8 mouse cellular contexts compared by ENCODE assay signal in genomic region chr10:39731736-39732265, GRCm38 (mm10). TPM values are rescaled to one million over a fixed set of nuclear protein-coding genes. Genes with fewer than 3 reads are reported as not detected.
DNase-seq lines count a peak whose midpoint lies in the region; ATAC-seq lines count a peak whose summit lies in the region.

TSS of gene Rev3l (plus strand) at chr10:39732118.

- peak within 1 kb of the TSS; percentile 98 for H3K27ac ChIP-seq in embryonic facial prominence, embryonic 11.5 days (replicated peaks; ENCODE audit: low read depth, low read length)
- H3K27ac ChIP-seq in midbrain, embryonic 11.5 days (ENCODE audit: low read depth, low read length), result peak within 1 kb of the TSS; percentile 98

- under 1% methylated on average over 31 of the region's 64 CpGs for WGBS in embryonic facial prominence, embryonic 11.5 days
- WGBS in midbrain, embryonic 11.5 days, result under 1% methylated on average over 51 of the region's 64 CpGs

- H3K9me3 ChIP-seq in embryonic facial prominence, embryonic 11.5 days (replicated peaks; ENCODE audit: control insufficient read depth, low read length), result no peaks in the 10 kb centered on the region
- H3K9me3 ChIP-seq in midbrain, embryonic 11.5 days (ENCODE audit: control insufficient read depth, low read length), result no peaks in the 10 kb centered on the region

- peak within 1 kb of the TSS; percentile 92 for H3K9ac ChIP-seq in embryonic facial prominence, embryonic 11.5 days (replicated peaks; ENCODE audit: low read length)
- H3K9ac ChIP-seq in midbrain, embryonic 11.5 days (ENCODE audit: low read length), result peak within 1 kb of the TSS; percentile 93

- no peaks in the 10 kb centered on the region for H3K27me3 ChIP-seq in embryonic facial prominence, embryonic 11.5 days (ENCODE audit: control insufficient read depth, insufficient read depth, low read length)
- no peaks in the 10 kb centered on the region for H3K27me3 ChIP-seq in midbrain, embryonic 11.5 days (ENCODE audit: control insufficient read depth, insufficient read depth, low read length)

- no peaks in the 10 kb centered on the region for H3K36me3 ChIP-seq in embryonic facial prominence, embryonic 11.5 days (replicated peaks; ENCODE audit: control insufficient read depth, insufficient read depth, low read depth, low read length)
- H3K36me3 ChIP-seq in midbrain, embryonic 11.5 days (ENCODE audit: control insufficient read depth, insufficient read depth, low read length), result no peaks in the 10 kb centered on the region

- H3K4me3 ChIP-seq in embryonic facial prominence, embryonic 11.5 days (ENCODE audit: low read depth, low read length), result peak within 1 kb of the TSS; percentile 91
- peak within 1 kb of the TSS; percentile 83 for H3K4me3 ChIP-seq in midbrain, embryonic 11.5 days (ENCODE audit: low read depth, low read length)

- DNase-seq in cerebellum, adult 8-10 months, result no peak
- peak; percentile 96 for DNase-seq in embryonic facial prominence, embryonic 11.5 days (ENCODE audit: low spot score)
- DNase-seq in kidney, adult 11 months, result peak; percentile 86
- DNase-seq in left cerebral cortex, postnatal 4 days, result peak; percentile 97
- peak; percentile 99 for DNase-seq in midbrain, embryonic 11.5 days (ENCODE audit: low spot score, missing footprints)
- peak; percentile 95 for DNase-seq in right cerebral cortex, postnatal 4 days

- ATAC-seq in cerebellum, adult (ENCODE audit: insufficient number of reproducible peaks, low FRiP score, low TSS enrichment), result peak; percentile 57
- peak; percentile 78 for ATAC-seq in embryonic facial prominence, embryonic 11.5 days (replicated peaks; ENCODE audit: insufficient number of reproducible peaks, low FRiP score, low TSS enrichment, low read depth)
- peak; percentile 67 for ATAC-seq in granulocyte monocyte progenitor cell, adult 5-6 weeks (replicated peaks; ENCODE audit: poor library complexity, severe bottlenecking)
- peak; percentile 86 for ATAC-seq in midbrain, embryonic 11.5 days (ENCODE audit: low FRiP score)

- H3K4me1 ChIP-seq in embryonic facial prominence, embryonic 11.5 days (ENCODE audit: control insufficient read depth, insufficient read depth, low read length), result no peaks in the 10 kb centered on the region
- H3K4me1 ChIP-seq in midbrain, embryonic 11.5 days (ENCODE audit: control insufficient read depth, insufficient read depth, low read length), result peaks cover 9% of the 10 kb centered on the region

- H3K4me2 ChIP-seq in embryonic facial prominence, embryonic 11.5 days (ENCODE audit: low read depth, low read length), result peak within 1 kb of the TSS; percentile 58
- peak within 1 kb of the TSS; percentile 75 for H3K4me2 ChIP-seq in midbrain, embryonic 11.5 days

- intact Hi-C loops in left cerebral cortex, postnatal 4 days (cut with DNase I), result loop anchor here (5.0 kb wide), 2 partner anchors 190 to 560 kb away; no protein-coding TSS in a partner anchor

RNA-seq across cellular contexts. Expression of gene Rev3l, which starts in this region (rescaled TPM):
- 19.9 and 21.8 TPM in 2 replicates for polyA plus RNA-seq in embryonic facial prominence, embryonic 11.5 days (2014; fragmentation: Nextera tagmentation; extraction: Ambion mirVana)
- 39.8 and 47.6 TPM in 2 replicates for total RNA-seq in granulocyte monocyte progenitor cell, adult 5-6 weeks (2014; fragmentation: Nextera tagmentation)
- 23.5 and 37.2 TPM in 2 replicates for total RNA-seq in granulocyte monocyte progenitor cell, adult 5-6 weeks (2017)
- total RNA-seq in left cerebral cortex, postnatal 4 days (2021), result 100 to 1,000 TPM; 117 to 121 TPM
- polyA plus RNA-seq in midbrain, embryonic 11.5 days (2014; fragmentation: Nextera tagmentation; extraction: Ambion mirVana), result 15.6 and 16.5 TPM in 2 replicates
